Mouse (Mus musculus) CD8-positive naive resting alpha-beta T cell, adult 57 days (primary cell): ENCODE data around the gene Ganab. TPM values are rescaled to one million over a fixed set of nuclear protein-coding genes. Genes with fewer than 3 reads are reported as not detected.

ENCODE experiments used
- total RNA-seq: library from RNA; stranded (reverse); gene quantifications from one replicate; pipeline ENCODE4 v1.2.4, GENCODE M21; 2023

Ganab gene
- 152 TPM for total RNA-seq

GRCm38 (mm10) chr19:8897865-8898495 lies at the start of gene Ganab:
TSS of gene Ganab (plus strand) at chr19:8898071.

GRCm38 (mm10) chr19:8850402-8850901 lies 47.4 kb upstream of the Ganab start, which contains the start of gene Lrrn4cl:
TSS of gene Lrrn4cl (plus strand) at chr19:8850768.

GRCm38 (mm10) chr19:8871267-8872186 lies 26.3 kb upstream of the Ganab start, which contains the start of gene Ubxn1:
TSS of gene Ubxn1 (plus strand) at chr19:8871496.

GRCm38 (mm10) chr19:8880311-8881033 lies 17.4 kb upstream of the Ganab start, which contains the start of gene Uqcc3:
TSS of gene Uqcc3 (minus strand) at chr19:8880923.

GRCm38 (mm10) chr19:8883616-8884015 lies 14.3 kb upstream of the Ganab start, which contains the start of the genes Lbhd1 and Gm49403:
TSS of gene Lbhd1 (plus strand) at chr19:8883732.
TSS of gene Gm49403 (plus strand) at chr19:8883930.

GRCm38 (mm10) chr19:8888511-8889385 lies 9.1 kb upstream of the Ganab start, which contains the start of the genes 1810009A15Rik and Gm49416:
TSS of gene 1810009A15Rik (plus strand) at chr19:8888853.
TSS of gene Gm49416 (plus strand) at chr19:8888926.

GRCm38 (mm10) chr19:8892829-8893766 lies 4.8 kb upstream of the Ganab start, which contains the start of gene Ints5:
TSS of gene Ints5 (plus strand) at chr19:8893005.

GRCm38 (mm10) chr19:8920073-8920736 lies 22.3 kb downstream of the Ganab start, which contains the start of gene B3gat3:
TSS of gene B3gat3 (plus strand) at chr19:8920374.

GRCm38 (mm10) chr19:8929224-8930088 lies 31.6 kb downstream of the Ganab start, which contains the start of the genes Rom1 and Eml3:
TSS of gene Rom1 (minus strand) at chr19:8929356.
TSS of gene Eml3 (plus strand) at chr19:8929552.

GRCm38 (mm10) chr19:8941515-8942217 lies 43.8 kb downstream of the Ganab start, which contains the start of gene Mta2:
TSS of gene Mta2 (plus strand) at chr19:8941875.

GRCm38 (mm10) chr19:8953135-8954039 lies 55.5 kb downstream of the Ganab start, which contains the start of gene Tut1:
TSS of gene Tut1 (plus strand) at chr19:8953847.

Other genes starting within 250 kb of the Ganab start
- gene Chrm1, start 234.3 kb upstream of the Ganab start, total RNA-seq = not detected
- gene Slc3a2, start 174.7 kb upstream of the Ganab start, total RNA-seq = 222 TPM
- 116 TPM for gene Wdr74, start 162.2 kb upstream of the Ganab start, total RNA-seq
- gene 1700092M07Rik, start 157.4 kb upstream of the Ganab start, total RNA-seq = 10.2 TPM
- gene Stx5a, start 156.7 kb upstream of the Ganab start, total RNA-seq = 221 TPM
- 393 TPM for gene Nxf1, start 141.0 kb upstream of the Ganab start, total RNA-seq
- 39.0 TPM for gene Tmem223, start 127.1 kb upstream of the Ganab start, total RNA-seq
- 75.2 TPM for gene Tmem179b, start 123.6 kb upstream of the Ganab start, total RNA-seq
- 10.3 TPM for gene Taf6l, start 111.7 kb upstream of the Ganab start, total RNA-seq
- gene Polr2g, start 99.5 kb upstream of the Ganab start, total RNA-seq = 59.8 TPM
- 0.58 TPM for gene Zbtb3, start 95.5 kb upstream of the Ganab start, total RNA-seq
- 22.9 TPM for gene Ttc9c, start 78.7 kb upstream of the Ganab start, total RNA-seq
- 99.6 TPM for gene Hnrnpul2, start 78.1 kb upstream of the Ganab start, total RNA-seq
- 16.8 TPM for gene AC129217.1, start 68.3 kb upstream of the Ganab start, total RNA-seq
- 41.8 TPM for gene Bscl2, start 60.6 kb upstream of the Ganab start, total RNA-seq
- not detected for gene Gng3, start 58.9 kb upstream of the Ganab start, total RNA-seq
- 0.61 TPM for gene Lrrn4cl, start 47.3 kb upstream of the Ganab start, total RNA-seq
- 113 TPM for gene Ubxn1, start 26.6 kb upstream of the Ganab start, total RNA-seq
- 31.5 TPM for gene Uqcc3, start 17.1 kb upstream of the Ganab start, total RNA-seq
- gene Lbhd1, start 14.3 kb upstream of the Ganab start, total RNA-seq = 9.4 TPM
- not detected for gene Gm49403, start 14.1 kb upstream of the Ganab start, total RNA-seq
- 33.6 TPM for gene 1810009A15Rik, start 9.2 kb upstream of the Ganab start, total RNA-seq
- 7.6 TPM for gene Gm49416, start 9.1 kb upstream of the Ganab start, total RNA-seq
- 21.6 TPM for gene Ints5, start 5.1 kb upstream of the Ganab start, total RNA-seq
- gene B3gat3, start 22.3 kb downstream of the Ganab start, total RNA-seq = 60.9 TPM
- 6.9 TPM for gene Rom1, start 31.3 kb downstream of the Ganab start, total RNA-seq
- 86.8 TPM for gene Eml3, start 31.5 kb downstream of the Ganab start, total RNA-seq
- 164 TPM for gene Mta2, start 43.8 kb downstream of the Ganab start, total RNA-seq
- 42.6 TPM for gene Tut1, start 55.8 kb downstream of the Ganab start, total RNA-seq
- 614 TPM for gene Eef1g, start 69.0 kb downstream of the Ganab start, total RNA-seq
- gene Ahnak, start 91.2 kb downstream of the Ganab start, total RNA-seq = 120 TPM
- not detected for gene Scgb1a1, start 189.9 kb downstream of the Ganab start, total RNA-seq
- 13.6 TPM for gene Asrgl1, start 237.6 kb downstream of the Ganab start, total RNA-seq